Mouse (Mus musculus) forelimb bud, embryonic 11.5 days (tissue): ENCODE results near the gene Ndufs3.

ENCODE experiments used
- DNase-seq: peaks from one replicate; pipeline ENCODE4 v3.0.0-alpha.2; 2012; ENCODE audit warnings: low read depth, low spot score

Gene Ndufs3

DNA sequence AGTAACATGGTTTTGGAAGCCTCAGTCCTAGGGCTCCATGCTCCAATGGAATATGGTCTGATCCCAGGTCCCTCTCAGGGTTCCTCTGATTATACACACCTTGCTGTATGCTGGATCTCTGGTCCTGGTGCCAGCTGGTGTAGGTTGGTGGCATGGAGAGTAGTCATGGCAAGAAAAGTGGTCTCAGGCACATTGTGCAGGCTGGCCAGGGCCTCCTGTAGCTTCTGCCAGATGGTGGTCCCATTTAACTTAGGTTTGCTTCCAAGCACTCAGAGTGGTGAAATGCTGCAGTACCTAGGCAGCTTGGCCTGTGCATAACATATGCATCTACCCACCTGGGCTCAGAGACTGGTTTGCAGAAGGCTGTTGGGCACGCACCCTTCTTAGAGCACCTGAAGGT, 54.2 kb downstream of the Ndufs3 start:
- DNase-seq, result no peak

- DNase-seq, result no peak
Observed at GRCm38 (mm10) chr2:90848331-90848730, 56.3 kb downstream of the Ndufs3 start.

GRCm38 (mm10) chr2:90847681-90848050, 57.0 kb downstream of the Ndufs3 start:
- no peak for DNase-seq

DNA sequence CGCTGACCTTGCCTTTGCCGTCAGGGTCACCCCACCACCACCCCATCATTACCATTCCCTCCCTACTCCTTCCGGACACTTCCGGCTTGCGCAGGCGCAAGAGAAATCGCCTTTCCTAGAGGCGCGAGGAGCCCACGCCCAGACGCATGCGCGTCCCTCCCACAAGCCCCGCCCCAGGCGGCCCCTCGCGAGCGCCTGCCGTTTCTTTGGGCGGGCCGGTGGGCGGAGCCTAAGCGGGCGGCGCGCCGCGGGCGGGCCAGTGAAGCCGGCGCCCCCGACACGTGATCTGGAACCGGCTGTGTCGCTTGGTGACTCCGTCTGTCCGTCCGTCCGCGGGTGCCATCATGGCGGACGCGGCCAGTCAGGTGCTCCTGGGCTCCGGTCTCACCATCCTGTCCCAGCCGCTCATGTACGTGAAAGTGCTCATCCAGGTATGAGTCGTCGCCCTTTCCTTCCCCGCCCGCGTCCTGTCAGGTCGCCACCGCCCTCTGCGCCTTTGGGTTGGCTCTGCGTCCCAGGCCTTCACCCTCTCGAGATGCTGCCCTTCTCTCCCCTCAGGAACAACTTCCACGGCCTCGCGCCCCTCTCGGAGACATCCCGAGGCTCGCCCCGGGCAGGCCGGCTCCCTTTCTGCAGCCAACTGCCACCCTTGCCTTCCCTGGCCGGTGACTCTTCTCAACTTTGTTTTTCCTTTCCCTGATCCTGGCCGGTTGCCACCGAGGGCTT, 57.5 kb downstream of the Ndufs3 start, which contains the start of gene Mtch2:
Mtch2 (plus strand) TSS at position 201 of the 726 bp plus-strand sequence.
- peak; percentile 97 for DNase-seq

GRCm38 (mm10) chr2:90846597-90846954, 58.1 kb downstream of the Ndufs3 start:
- DNase-seq, result no peak

DNA sequence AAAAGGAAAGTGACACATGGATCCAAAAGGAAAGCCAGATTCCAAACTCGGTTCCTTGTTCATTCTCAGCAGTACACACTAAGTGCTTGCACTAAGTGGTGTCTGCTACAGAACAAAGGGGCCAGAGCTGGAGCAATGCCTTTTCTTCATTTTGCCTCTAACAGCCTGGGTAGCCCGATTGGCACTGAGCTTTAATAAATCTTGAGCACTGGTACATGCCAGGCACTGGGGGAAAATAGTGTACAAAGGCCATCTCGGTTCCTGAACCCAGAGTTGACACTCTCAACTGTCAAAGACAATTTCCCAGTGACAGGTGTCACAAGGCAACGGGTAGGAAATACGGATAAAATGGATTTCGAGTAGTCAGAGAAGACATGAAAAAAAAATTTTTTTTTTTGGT, 58.5 kb downstream of the Ndufs3 start:
- no peak for DNase-seq

DNA sequence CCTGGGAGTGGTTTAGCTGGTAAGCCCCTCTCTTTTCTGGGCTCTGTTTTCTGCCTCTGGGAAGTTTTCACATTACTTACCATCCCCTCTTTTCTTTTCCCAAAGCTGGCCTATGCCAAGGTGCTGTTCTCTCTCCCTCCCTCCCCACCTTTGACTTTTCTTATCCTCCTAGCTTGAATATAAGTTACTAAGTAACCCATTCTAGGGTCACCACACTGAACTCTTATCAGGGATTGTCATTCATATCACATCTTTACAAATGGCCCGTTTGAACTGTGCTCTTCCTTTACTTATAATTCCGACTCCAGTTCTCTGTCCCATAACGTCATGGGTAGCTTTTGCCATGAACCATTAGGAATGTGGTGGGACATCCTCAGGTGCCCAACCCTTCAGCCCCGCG, 59.4 kb downstream of the Ndufs3 start:
- no peak for DNase-seq
